Mouse (Mus musculus) liver, adult 2 months (tissue): ENCODE measurements around the gene Gm45717.

Experiments
- CTCF ChIP-seq: fragments of 200-500 bp; IDR thresholded peaks from 2 replicates; pipeline ENCODE4 v1.5.1; 2011; ENCODE audit warnings: low read depth, low read length, control low read depth
- POLR2A ChIP-seq: fragments of 200-500 bp; IDR thresholded peaks from 2 replicates; pipeline ENCODE4 v1.6.1; 2011; ENCODE audit warnings: low read length, control low read depth; ENCODE audit not compliant: insufficient read depth; ENCODE audit errors: extremely low read depth

DNA sequence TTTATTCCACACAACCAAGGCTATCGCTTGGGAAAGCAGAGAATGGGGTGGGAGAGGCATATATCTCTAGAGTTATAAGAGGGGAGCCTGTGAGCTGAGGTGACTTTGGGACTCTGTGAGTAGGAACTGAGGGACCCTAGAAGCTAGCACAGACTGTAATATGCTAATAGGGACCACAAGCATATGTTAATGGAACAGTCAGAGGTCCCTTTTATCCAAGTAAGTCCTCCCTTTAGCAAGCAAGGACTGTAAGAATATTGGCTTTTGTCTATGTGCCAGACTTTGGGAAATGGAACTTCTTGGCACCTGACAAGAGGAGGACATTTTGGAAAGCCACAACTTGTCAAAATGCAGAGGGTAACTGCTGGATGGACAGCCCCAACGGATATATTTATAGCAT lies 16.8 kb downstream of the Gm45717 start:
- TF ChIP-seq POLR2A: no peak
- TF ChIP-seq CTCF: no peak
